Mouse (Mus musculus): ENCODE data around the gene Cast. TPM values are rescaled to one million over a fixed set of nuclear protein-coding genes. Genes with fewer than 3 reads are reported as not detected.

The Cast gene
- total RNA-seq, 2 experiments from 2014 or later: 89.5 to 89.7 TPM

DNA sequence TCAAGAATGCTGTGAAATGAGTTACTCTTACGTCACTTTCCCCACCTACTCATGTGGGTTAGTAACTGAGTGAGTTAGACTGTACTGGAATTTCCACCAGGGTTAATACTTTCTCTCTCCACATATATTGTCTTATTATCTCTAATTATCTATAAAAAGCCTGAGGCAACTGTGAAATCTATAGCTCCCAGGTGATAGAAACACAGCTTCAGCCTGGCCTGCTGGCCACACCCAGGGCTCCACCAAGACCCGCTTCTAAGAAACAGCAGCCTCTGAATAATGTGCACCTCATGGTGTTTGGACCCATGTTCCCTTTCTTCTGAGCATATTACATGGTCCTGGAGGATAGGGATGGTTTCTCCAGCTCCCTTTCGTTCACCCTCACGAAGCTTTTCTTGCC lies 74.9 kb downstream of the Cast start:
- DNase-seq: no peak
- intact Hi-C loops (cut with DNase I): no loop called here

DNA sequence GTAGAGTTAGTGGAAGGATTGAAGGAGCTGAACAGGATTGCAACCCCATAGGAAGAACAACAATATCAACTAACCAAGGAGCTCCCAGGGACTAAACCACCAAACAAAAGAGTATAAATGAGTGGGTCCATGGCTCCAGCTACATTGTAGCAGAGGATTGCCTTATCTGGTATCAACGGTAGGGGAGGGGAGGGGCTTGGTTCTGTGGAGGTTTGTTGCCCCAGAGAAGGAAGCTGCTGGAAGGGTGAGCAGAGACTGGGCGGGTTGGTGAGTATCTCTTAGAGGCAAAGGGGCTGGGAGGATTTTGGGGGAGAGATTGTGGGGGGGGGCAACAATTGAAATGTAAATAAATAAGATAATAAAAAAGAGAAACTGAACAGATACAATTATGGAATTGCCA lies 89.6 kb downstream of the Cast start:
- intact Hi-C loops (cut with DNase I): no loop called here
- no peak for DNase-seq

DNA sequence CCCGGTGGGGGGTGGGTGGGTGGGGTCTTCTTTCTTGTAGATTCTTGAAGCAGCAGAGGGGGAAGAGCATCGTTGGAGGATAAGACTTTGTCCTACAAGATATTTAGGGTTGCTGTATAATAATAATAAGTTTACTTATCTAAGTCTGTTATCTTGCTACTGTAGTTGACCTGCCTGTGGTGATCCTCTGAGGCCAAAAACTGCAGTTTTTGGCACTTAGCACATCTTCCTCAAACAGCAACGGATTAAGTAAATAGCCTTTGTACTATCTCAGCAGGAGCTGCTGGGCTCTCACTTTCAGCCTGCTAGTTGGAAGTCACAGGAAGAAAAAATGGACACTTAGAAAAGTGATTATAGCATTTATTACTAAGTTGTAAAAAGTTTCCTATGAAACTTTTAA lies 112.4 kb downstream of the Cast start:
- intact Hi-C loops (cut with DNase I): no loop called here
- DNase-seq: no peak

DNA sequence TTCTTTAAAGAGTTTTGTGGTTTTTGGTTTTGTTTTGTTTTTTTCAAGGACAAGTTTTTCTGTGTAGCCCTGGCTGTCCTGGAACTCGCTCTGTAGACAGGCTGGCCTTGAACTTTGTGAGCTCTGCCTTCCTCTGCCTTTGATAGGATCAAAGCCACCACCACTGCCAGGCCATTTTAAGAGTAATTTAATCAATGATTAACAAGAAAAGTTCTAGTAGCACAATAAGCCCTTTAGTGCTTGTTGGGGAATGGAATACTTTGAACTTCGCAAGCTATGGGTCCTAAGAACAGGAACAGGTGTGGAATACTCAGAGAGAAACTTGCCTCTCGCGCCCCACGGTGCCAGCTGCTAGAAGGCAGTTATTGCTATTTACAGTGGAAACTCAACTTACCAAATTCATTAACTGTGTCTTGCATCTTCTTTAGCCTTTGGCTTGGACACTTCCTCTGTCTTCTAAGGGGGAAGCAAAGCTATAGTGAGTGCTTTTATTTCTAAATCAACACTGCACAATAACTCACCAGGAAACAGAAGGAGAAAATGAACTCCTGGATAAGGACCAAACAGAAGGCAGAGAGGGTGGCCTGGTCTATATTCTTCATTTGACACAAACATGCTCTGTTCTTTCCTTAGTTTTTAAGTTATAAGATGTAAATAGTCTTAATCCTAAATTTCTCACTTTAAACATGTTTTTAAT lies 113.0 kb downstream of the Cast start:
- intact Hi-C loops (cut with DNase I): no loop called here
- DNase-seq: no peak

Other genes with a start within 250 kb of the Cast start
- 10 to 100 TPM; 37.2 to 42.1 TPM for gene Erap1, start 169.2 kb downstream of the Cast start, total RNA-seq (2021)

Data from heart, postnatal 14 days (tissue).